Mouse (Mus musculus): Measurements from ENCODE around the gene Elf3.
"Not testable (repeated sequence)": the region's sequence is repeated elsewhere in the genome, so short reads cannot be mapped to it uniquely, and the experiment has no call there.

The Elf3 gene

DNA sequence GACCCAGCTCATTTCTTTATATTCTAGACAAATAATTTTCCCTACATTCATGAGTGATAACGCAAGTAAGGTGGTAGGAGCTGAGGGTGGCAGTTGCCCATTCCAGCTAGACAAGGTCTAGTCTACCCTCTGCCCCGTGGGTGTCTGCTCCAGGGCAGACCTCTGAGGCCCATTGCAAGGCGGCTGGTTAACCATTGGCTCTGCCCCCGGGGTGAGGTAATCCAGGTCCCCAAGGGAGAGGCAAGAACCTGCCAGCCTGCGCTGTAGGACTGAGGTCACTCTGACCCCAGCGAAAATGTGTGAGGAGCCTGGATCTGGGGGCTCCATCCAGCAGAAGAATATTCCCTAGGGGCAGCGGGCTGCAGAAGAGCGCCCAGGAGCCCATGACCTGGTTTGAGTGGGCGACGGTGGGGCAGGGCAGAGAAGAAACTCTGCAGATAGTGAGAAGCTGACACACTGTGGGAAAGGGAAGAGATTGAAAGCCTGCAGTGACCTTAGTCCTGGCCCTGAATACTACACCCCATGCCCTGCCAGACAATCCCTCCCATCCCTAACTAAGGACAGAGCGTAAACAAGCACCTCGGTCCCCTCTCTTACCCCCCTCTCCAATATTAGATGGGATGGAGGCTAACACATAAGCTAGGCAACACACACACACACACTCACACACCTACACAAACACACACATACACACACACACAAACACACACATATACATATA lies 21.1 kb downstream of the Elf3 start:
- DNase-seq (ENCODE audit: low spot score in 2 of 2): no peak

DNA sequence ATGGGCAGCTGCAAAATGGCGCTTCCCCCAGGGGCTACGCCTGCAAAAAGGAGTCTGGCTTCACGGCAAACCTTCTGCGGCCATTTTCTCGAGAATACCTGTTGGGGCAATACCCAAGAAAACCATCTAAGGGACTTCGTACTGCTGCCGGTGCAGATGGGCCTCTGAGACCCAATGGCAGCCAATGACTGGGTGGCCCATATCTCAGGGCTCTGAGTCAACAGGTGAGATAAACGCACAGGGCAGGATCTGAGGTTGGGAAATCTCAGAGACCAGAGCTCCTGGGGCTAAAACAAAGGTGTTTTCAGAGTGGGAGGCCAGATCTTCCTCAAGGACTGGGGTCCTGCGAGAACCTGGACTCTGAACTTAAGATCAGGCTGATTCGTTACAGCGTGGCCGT lies 23.6 kb downstream of the Elf3 start:
- DNase-seq (ENCODE audit: low spot score in 2 of 2): no peak

DNA sequence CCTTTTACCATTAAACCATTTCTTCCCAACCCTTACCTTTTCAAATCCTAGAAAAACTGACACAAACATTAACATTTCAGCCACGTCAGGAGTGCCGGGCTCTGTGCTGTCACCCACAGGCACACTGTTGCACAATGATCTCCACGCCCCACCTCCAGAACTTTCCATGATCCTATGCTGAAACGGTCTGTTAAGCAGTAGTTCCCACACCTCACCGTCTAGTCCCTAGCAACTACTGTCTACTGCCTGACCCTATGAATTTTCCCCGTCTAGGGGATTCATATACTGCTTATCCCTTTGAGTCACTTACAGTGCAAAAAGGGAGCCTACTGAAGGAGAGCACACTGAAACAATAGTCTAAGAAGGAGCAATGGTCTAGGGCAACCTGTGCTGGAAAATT lies 24.4 kb downstream of the Elf3 start:
- no peak for DNase-seq (ENCODE audit: low spot score in 2 of 2)

DNA sequence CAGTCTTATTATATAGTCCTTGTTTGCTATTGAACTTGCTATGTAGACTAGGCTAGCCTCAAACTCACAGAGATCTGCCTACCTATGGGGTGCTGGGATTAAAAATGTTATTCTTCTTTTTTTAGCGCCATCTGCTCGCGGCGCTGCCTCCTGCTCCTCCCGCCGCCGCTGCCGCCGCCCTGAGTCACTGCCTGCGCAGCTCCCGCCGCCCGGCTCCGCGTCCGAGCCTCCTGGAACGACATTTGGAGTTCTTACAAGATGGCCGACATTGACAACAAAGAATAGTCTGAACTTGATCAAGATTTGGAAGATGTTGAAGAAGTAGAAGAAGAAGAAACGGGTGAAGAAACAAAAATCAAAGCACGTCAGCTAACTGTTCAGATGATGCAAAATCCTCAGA lies 26.5 kb downstream of the Elf3 start:
- not testable (repeated sequence) for DNase-seq (ENCODE audit: low spot score in 2 of 2)

DNA sequence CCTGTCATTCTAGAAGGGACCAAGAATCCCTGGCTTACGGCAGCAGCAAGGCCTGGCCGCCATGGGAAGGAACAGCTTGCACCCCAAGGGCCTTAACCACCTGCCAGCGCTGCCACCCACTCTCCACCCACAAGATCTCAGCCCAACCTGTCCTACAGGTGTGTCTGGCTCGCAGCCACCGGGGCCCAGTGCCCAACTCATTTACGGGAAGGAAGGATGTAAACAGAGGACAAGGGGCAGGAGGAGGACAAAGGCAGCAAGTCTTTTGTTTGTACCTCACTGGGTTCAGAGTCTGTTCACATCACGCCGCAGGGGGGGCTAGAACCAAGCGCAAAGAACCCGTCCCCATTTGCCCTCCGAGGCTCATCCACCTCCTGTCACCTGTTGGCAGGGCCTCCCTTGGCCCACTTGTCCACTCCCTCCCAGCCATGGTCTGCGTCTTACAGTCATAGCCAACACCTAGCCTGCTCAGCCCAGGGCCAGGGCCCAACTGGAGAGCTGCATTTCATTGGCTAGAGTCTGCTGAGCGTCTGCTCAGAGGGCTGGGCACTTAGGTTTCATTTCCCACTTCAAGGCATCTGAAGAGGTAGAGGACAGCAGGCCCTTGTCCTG lies 30.9 kb downstream of the Elf3 start:
- DNase-seq (ENCODE audit: low spot score in 2 of 2): no peak

DNA sequence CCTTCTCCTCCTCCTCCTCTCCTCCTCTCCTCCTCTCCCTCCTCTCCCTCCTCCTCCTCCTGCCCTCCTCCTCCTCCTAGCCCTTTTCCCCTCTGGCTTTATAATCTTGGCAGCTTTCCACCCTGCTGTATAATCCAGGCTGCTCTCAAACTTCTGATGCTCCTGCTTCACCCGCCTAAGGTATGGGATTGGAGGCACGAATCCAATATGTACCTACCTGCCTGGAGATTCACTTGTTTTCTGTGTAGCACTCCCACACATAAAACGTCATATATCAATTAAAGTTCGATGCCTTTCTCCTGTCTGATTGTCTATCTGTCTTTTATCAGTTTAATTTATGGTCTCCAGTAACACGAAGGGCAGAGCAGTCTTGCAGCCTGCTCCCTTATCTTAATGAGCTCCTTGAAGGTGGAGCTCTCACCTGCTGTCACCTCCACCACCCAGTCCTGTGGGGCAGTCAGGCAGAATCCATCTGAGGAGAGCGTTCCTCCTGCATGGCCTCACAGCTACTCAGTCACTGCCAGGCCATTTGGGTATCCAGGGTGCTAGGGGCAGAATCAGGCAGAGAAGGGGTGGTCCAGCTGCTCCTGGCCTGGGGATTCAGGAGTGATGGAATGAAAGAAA lies 33.3 kb downstream of the Elf3 start:
- DNase-seq (ENCODE audit: low spot score in 2 of 2): no peak

DNA sequence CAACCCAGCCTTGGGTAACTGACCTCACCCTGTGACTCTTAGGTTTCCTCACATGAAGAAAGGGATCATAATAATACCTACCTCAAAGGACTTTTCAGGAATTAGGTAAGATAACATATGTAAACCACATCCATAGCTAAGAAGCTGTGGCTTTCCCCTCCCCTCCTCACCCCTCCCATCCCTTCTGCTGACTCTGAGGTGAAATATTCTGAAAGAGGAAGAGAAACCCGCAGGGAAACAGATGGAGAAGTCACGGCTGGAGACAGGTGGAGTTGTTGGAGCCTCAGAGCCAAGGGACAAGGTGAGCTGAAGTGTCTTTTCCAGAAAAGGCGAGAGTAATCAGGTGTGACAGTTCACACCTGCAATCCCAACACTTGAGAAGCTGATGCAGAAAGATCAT lies 34.2 kb downstream of the Elf3 start:
- DNase-seq (ENCODE audit: low spot score in 2 of 2): no peak

DNA sequence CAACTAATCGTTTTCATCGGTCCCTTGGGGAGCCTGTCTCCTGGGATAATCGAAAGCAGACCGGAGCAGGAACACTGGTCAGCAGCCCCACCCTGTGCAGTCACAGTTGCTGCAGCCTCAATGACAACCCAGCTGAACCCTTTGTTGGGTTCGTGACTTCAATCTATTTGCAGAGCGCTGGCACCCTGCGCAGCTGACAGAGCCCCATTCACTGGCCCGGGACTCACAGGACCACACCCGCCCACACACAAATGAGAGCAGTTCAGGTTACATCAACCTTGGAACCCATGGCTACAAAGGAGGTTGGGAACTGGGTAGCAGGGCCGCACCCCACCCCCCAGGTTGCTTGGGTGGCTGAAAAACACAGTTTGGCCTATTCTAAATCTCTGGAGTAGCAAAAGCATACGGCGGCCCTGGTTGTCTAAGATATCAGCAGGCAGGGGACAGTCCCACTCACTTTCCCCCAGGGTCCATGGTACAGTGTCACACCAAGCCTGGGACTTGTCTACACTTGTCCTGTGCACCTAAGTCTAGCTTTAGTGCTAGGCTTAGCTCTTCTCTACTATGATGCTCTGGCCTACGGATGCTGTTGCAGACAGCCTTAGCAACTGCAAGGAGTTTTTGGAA lies 40.6 kb downstream of the Elf3 start:
- DNase-seq (ENCODE audit: low spot score in 2 of 2): no peak

DNA sequence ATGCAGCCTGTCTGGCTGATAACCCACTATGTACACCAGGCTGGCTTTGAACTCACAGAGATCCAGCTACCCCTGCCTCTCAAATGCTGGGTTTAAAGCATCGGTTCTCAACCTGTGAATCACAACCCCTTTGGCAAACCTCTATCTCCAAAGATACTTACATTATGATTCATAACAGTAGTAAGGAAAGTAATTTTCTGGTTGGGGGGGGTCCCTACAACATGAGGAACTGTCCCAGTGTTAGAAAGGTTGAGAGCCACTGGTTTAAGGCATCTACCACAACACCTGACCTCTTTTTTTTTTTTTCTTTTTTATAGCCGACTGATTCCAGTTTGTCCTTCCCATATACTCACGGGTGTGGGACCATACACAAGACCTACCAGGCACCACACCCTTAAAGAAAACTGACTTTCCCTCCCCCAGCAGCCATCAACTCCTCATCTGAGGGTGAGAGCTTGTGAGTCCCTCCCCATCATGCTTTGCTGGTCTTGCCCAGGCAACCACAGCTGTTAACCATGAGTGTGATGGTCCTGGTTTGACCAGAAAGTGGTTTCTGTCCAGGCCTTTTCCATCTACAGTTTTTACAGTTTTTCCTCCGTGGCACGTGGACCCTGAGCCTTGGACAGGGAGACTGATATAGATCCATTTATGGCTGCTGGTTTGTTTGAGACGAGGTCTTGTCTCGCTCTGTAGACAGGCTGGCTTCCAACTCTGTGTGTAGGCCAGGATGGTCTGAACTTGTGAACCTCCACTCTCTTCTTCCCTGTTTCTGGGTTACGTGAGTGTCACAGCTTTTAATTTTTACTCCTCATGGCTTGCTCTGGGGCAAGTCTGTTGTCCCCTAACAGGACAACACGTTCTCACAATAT lies 44.4 kb downstream of the Elf3 start:
- no peak for DNase-seq (ENCODE audit: low spot score in 2 of 2)

DNA sequence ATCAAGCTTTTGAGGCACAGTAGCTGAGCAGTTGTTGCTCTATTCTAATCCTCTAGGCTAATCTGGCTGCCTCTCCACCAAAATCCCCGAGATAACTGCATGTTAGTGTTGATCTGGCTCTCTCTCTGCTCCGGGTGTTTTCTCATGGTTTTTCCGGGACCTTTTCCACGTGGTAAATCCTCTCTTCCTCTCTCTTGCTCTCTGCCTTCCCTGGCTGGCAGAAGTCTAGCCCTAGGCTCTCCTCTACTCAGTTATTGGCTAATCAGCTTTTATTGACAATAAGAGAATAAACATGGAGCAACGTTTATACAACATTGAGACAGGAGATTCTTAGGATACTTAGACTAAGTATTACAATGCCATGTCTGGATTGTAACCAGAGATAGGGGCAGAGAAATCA lies 47.9 kb downstream of the Elf3 start:
- no peak for DNase-seq (ENCODE audit: low spot score in 2 of 2)

DNA sequence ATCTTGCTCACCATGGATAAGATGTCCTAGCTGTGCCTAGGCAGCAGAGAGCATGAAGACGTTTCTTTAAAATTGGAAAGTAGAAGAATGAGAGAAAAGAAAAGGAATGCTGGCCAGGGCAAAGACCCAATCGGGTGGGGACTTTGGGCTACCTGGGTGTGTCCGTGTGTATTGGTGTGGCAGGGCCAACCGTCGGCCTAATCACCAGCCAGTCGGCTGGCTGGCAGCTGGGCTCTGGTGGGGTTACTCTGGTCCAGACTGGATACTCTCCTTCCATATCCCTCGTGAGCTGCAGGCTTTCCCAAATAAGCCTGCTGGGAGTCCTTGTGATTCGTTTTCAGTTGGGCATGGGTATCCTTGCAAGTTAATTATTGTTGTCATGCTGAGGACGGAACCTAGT lies 49.7 kb downstream of the Elf3 start:
- no peak for DNase-seq (ENCODE audit: low spot score in 2 of 2)

DNA sequence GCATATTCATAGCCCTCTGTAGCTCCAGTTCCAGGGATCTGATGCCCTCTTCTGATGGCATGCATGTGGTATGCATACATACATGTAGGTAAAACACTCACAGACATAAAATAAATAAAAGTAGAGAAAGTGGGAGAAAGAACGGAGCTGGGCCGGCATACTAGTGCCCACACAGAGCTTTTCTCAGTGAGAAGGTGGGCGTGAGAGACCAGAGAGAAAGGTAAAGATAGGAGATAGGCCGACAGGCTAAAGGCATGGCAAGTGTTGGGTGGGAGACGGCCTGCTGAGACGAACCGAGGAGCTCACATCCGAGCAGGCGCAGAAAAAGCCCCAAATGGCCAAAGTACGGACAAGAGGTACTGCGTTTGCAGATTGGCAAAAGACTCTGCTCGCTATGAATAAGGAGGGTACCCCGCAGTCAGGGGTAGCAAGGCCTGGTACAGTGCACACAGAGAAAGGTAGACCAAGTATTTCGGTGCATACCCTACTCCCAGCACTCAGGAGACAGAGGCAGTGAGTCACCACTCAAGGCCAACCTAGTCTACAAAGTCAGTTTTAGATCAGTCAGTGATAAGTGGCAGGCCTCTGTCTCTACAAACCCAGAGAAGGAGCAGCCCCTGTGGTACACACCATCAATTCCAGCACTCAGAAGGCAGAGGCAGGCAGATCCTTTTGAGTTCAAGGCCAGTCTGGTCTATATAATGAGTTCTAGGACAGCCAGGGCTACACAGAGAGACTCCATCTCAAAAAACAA lies 51.6 kb downstream of the Elf3 start:
- DNase-seq (ENCODE audit: low spot score in 2 of 2): no peak

DNA sequence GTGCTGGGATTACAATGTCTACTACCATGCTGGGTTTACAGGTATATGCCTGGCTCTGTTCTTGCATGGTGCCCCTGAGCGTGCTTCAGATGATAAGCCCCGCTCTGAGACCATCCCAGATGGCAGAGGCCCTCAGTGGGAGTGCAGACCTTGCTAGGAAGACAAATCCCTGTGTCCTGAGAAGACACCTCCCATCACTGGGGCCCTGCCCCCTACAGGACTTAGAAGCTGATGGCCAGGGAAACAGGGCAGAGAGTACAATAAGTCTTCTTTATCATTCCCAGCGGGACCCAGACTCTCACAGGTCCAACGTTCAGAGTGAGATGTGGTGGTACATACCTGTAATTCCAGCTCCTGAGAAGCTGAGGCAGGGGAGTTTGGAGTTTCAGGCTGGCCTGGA lies 53.1 kb downstream of the Elf3 start:
- DNase-seq (ENCODE audit: low spot score in 2 of 2): no peak

DNA sequence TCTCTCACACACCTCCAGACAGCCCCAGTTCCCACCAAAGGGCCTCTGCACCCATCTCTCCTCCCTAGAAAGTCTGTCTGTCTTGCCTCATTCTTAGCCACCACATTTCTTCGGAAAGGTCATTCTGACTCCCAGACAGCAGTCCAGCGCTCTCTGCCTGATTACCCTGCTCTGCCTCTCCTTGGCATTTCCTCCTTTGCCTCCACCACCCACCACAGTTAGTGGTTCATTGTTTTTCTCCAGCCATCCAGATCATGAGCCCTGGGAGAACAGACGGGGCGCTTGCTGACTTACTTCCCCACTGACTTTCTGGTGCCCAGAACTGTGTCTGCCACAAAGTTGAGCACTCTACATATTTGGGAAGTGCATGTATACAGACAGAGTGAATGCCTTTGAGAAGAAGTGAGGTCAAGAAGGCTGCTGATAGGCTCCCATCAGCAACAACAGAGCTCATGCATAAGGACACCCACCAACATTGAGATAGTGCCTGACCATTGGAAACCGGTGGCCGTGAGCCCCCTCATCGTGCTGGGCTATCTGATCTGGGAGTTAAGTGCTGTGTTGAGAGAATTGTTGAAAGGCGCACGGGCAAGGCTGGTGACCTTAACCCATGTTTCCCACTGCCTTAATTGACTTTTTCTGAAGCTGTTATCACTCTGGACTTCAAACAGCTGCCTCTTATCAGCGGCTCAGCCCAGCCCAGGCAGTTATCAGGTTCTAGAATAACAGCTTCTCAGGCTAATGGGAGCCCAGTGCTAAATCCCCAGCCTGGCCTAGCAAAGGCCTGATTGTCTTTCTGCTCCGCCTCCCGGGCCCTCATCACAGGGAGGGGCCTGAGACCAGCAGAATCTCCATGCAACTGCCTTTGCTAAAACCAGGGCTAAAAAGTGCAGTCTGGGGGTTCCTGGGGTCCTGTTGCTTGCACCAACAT lies 53.9 kb downstream of the Elf3 start:
- DNase-seq (ENCODE audit: low spot score in 2 of 2): no peak

All from frontal cortex, postnatal 36 days (tissue).